Mouse (Mus musculus): Measurements from ENCODE around the gene Plod3. TPM values are rescaled to one million over a fixed set of nuclear protein-coding genes. Genes with fewer than 3 reads are reported as not detected.

Plod3 gene
- total and polyA plus RNA-seq, 3 experiments = 56.0 to 62.8 TPM; not detected in 1

- no peak for TF ChIP-seq POLR2AphosphoS5 (IDR thresholded peaks at IDR 0.05; ENCODE audit: borderline replicate concordance, low read depth, low read length)
- TF ChIP-seq MYB (IDR thresholded peaks at IDR 0.05; ENCODE audit: low read depth, low read length) = no peak
- TF ChIP-seq ZC3H11A (IDR thresholded peaks at IDR 0.05; ENCODE audit: low read depth, low read length) = no peak
- no peak for TF ChIP-seq TAL1 (IDR thresholded peaks at IDR 0.05; ENCODE audit: low read length)
- TF ChIP-seq CTCF (IDR thresholded peaks at IDR 0.05 in 2 of 3, conservative IDR thresholded peaks at IDR 0.05 in 1 of 3; ENCODE audit: control insufficient read depth in 1 of 3, insufficient read depth in 1 of 3, low read depth in 2 of 3, low read length in 3 of 3, poor library complexity in 1 of 3, severe bottlenecking in 1 of 3) = peak; percentile 84 to 95 (median 87)
- no peak for TF ChIP-seq ETS1 (IDR thresholded peaks at IDR 0.05; ENCODE audit: low read depth, low read length)
- TF ChIP-seq TBP (IDR thresholded peaks at IDR 0.05; ENCODE audit: low read depth, low read length) = no peak
- TF ChIP-seq CHD1 (IDR thresholded peaks at IDR 0.05; ENCODE audit: low read depth, low read length) = 0 out of 2 replicates have a peak, but pooled peaks have one; percentile 39
- no peak for TF ChIP-seq GABPA (IDR thresholded peaks at IDR 0.05; ENCODE audit: low read depth, low read length)
- TF ChIP-seq MYC (IDR thresholded peaks at IDR 0.05; ENCODE audit: low read depth, low read length) = no peak
- peak; percentile 62 for TF ChIP-seq MXI1 (IDR thresholded peaks at IDR 0.05; ENCODE audit: low read depth, low read length)
- TF ChIP-seq MEF2A (IDR thresholded peaks at IDR 0.05; ENCODE audit: extremely low read depth, insufficient replicate concordance, low read depth, low read length, poor library complexity, severe bottlenecking) = no peak
- TF ChIP-seq POLR2A (IDR thresholded peaks at IDR 0.05; ENCODE audit: control insufficient read depth in 1 of 2, insufficient read depth in 1 of 2, low read depth in 1 of 2, low read length in 2 of 2, poor library complexity in 1 of 2) = no peak
- TF ChIP-seq SMC3 (IDR thresholded peaks at IDR 0.05; ENCODE audit: low read depth, low read length) = peak; percentile 69
- TF ChIP-seq SIN3A (IDR thresholded peaks at IDR 0.05; ENCODE audit: low read length) = no peak
- no peak for TF ChIP-seq ZNF384 (IDR thresholded peaks at IDR 0.05; ENCODE audit: low read depth, low read length)
- 0 out of 2 replicates have a peak, but pooled peaks have one; percentile 51 for TF ChIP-seq ZMIZ1 (IDR thresholded peaks at IDR 0.05; ENCODE audit: low read depth, low read length)
- TF ChIP-seq MAX (IDR thresholded peaks at IDR 0.05; ENCODE audit: low read length) = peak; percentile 48; the same call in 1 of the 2 replicates
Measured at GRCm38 (mm10) chr5:136962501-136962900, 24.3 kb upstream of the Plod3 start (continued).

DNA sequence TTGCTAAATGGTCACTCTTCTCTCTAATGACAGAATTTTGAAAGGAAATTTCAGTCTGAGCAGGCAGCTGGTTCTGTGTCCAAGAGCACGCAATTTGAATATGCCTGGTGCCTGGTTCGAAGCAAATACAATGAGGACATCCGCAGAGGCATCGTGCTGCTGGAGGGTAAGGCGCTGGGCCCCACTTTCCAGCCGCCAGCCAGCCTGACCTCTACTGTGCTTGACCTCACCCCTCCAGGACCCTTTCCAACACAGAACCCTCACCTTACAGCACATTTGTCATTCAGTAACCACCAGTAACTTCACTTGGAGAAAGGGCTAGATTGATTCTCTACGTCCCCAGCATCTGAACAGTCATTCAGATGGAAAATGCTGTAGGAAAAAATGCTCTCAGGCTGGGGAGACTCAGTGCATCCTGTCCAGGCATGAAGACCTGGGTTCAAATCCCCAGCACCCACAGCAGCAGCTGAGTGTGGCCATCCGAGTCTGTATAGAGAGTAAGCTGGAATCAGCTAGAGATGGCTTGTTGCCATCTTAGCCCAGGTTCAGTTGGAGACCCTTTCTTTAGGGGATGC lies 23.8 kb upstream of the Plod3 start:
- H3K36me3 ChIP-seq (ENCODE audit: control insufficient read depth in 1 of 2, insufficient read depth in 2 of 2, low read length in 2 of 2) = peaks cover 0 to 26% of the 10 kb centered on the region in 2 experiments; a peak in 3 of 4 replicates
- peak overlapping the region; percentile 82 for H3K9ac ChIP-seq (ENCODE audit: control insufficient read depth, low read depth, low read length, poor library complexity, severe bottlenecking)
- no peak for TF ChIP-seq MYB (IDR thresholded peaks at IDR 0.05; ENCODE audit: low read depth, low read length)
- TF ChIP-seq UBTF (IDR thresholded peaks at IDR 0.05; ENCODE audit: borderline replicate concordance, insufficient read depth, low read depth, low read length) = no peak
- no peaks in the 10 kb centered on the region for H3K27me3 ChIP-seq (ENCODE audit: control insufficient read depth in 1 of 2, insufficient read depth in 2 of 2, low read length in 2 of 2)
- DNase-seq (ENCODE audit: low read depth, low spot score) = no peak
- no peaks in the 10 kb centered on the region for H3K9me3 ChIP-seq (replicated peaks; ENCODE audit: insufficient read depth, low read length)
- H3K79me2 ChIP-seq (ENCODE audit: control insufficient read depth, insufficient read depth, low read length, poor library complexity) = peaks cover 9% of the 10 kb centered on the region
- no peak overlapping the region for H3K27ac ChIP-seq (ENCODE audit: control insufficient read depth, low read depth, low read length)
- H3K4me1 ChIP-seq (ENCODE audit: control insufficient read depth in 1 of 2, insufficient read depth in 2 of 2, low read length in 2 of 2) = peaks cover 3 to 25% of the 10 kb centered on the region in 2 experiments; a peak in 3 of 4 replicates
- H3K4me3 ChIP-seq (ENCODE audit: control insufficient read depth in 1 of 2, insufficient read depth in 1 of 2, low read depth in 2 of 2, low read length in 2 of 2) = peak overlapping the region; percentile 80
